Mouse (Mus musculus) central nervous system, embryonic 11.5 days (tissue): ENCODE results near the gene Gtf2h3. TPM values are rescaled to one million over a fixed set of nuclear protein-coding genes. Genes with fewer than 3 reads are reported as not detected.

Experiments
- polyA plus RNA-seq: library from polyadenylated mRNA; depleted of rRNA; stranded (reverse); fragments of >200 nt; gene quantifications from 2 replicates; pipeline ENCODE4 v1.2.3, GENCODE M21; 2012; rRNA removed

The Gtf2h3 gene
- polyA plus RNA-seq, result 94.2 and 109 TPM in 2 replicates

GRCm38 (mm10) chr5:124578633-124579317 is at the start of gene Gtf2h3, which contains the start of gene Eif2b1:
Gtf2h3 (plus strand) TSS chr5:124579140.
Eif2b1 (minus strand) TSS chr5:124579131.

GRCm38 (mm10) chr5:124530655-124531582 is 48.0 kb upstream of the Gtf2h3 start, which contains the start of gene Rilpl1:
Rilpl1 (minus strand) TSS chr5:124531391.

GRCm38 (mm10) chr5:124540383-124540786 is 38.6 kb upstream of the Gtf2h3 start, which contains the start of gene Tmed2:
Tmed2 (plus strand) TSS chr5:124540695.

GRCm38 (mm10) chr5:124552558-124553307 is 26.2 kb upstream of the Gtf2h3 start, which contains the start of gene Ddx55:
Ddx55 (plus strand) TSS chr5:124552864.

DNA sequence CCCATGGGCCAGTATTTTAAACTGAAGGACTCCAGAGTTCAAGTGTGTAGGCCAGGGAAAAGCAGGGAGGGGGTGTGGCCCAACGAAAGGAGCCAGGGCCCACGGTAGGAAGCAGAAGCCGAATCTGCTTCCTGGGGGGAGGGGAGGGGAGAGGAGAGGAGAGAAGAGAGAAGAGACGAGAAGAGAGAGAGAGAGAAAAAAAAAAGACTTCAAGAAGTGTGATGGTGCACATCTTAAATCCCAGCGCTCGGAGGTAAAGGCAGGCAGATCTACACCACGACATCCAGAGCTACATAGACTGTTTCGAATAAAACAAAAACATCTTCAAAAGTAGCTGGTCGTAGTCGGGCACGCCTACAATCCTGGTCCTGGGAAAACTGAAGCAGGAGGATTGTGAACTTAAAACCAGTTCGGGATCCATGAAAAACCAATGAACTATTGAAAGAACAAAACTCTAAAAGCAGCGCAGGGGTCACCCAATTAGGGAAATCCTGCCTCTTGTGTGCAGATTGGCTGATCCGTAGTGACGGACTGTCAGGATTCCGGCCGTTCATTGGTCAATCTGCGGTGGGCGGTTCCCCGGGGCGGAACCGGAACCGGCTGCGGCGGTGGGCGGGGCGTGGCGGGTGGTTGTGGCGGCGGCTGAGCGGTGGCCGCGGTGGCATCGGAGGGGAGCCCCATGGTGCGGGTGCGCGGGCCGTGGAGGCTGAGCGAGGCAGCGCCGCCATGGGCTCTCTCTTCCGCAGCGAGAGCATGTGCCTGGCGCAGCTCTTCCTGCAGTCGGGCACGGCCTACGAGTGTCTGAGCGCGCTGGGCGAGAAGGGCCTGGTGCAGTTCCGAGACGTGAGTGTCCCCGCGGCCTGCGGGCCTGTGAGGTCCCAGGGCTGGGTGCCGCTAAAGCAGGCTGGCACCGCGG is 49.8 kb downstream of the Gtf2h3 start, which contains the start of gene Atp6v0a2:
Atp6v0a2 (plus strand) TSS at position 129 of the 916 bp plus-strand sequence.

Other genes starting within 250 kb of the Gtf2h3 start
- gene Cdk2ap1, start 216.1 kb upstream of the Gtf2h3 start, polyA plus RNA-seq, result 528 and 751 TPM in 2 replicates
- 54.9 and 61.7 TPM in 2 replicates for gene Sbno1, start 153.1 kb upstream of the Gtf2h3 start, polyA plus RNA-seq
- 107 and 142 TPM in 2 replicates for gene Kmt5a, start 139.2 kb upstream of the Gtf2h3 start, polyA plus RNA-seq
- 20.8 and 22.7 TPM in 2 replicates for gene Rilpl2, start 100.8 kb upstream of the Gtf2h3 start, polyA plus RNA-seq
- gene Snrnp35, start 96.0 kb upstream of the Gtf2h3 start, polyA plus RNA-seq, result 19.5 and 35.7 TPM in 2 replicates
- 19.3 and 23.0 TPM in 2 replicates for gene Rilpl1, start 47.7 kb upstream of the Gtf2h3 start, polyA plus RNA-seq
- 115 and 224 TPM in 2 replicates for gene Tmed2, start 38.4 kb upstream of the Gtf2h3 start, polyA plus RNA-seq
- 23.1 and 35.3 TPM in 2 replicates for gene Ddx55, start 26.3 kb upstream of the Gtf2h3 start, polyA plus RNA-seq
- gene Eif2b1, start within 50 bp of the Gtf2h3 start, polyA plus RNA-seq, result 38.9 and 52.8 TPM in 2 replicates
- 29.3 and 36.7 TPM in 2 replicates for gene Atp6v0a2, start 49.4 kb downstream of the Gtf2h3 start, polyA plus RNA-seq
- 0.29 and 0.48 TPM in 2 replicates for gene Dnah10, start 145.9 kb downstream of the Gtf2h3 start, polyA plus RNA-seq